Mouse (Mus musculus): ENCODE results near the gene Stk4.

The Stk4 gene

GRCm38 (mm10) chr2:164081577-164081976, 11.5 kb downstream of the Stk4 start:
- no peak for DNase-seq (ENCODE audit: low spot score)

GRCm38 (mm10) chr2:164082175-164082574, 12.1 kb downstream of the Stk4 start:
- DNase-seq (ENCODE audit: low spot score), result no peak

GRCm38 (mm10) chr2:164083609-164084341, 13.7 kb downstream of the Stk4 start:
- DNase-seq (ENCODE audit: low spot score), result peak; percentile 40

GRCm38 (mm10) chr2:164084342-164084700, 14.2 kb downstream of the Stk4 start:
- DNase-seq (ENCODE audit: low spot score), result no peak

GRCm38 (mm10) chr2:164087416-164088017, 17.4 kb downstream of the Stk4 start:
- no peak for DNase-seq (ENCODE audit: low spot score)

GRCm38 (mm10) chr2:164089508-164089907, 19.4 kb downstream of the Stk4 start:
- DNase-seq (ENCODE audit: low spot score), result no peak

- no peak for DNase-seq (ENCODE audit: low spot score)
These were observed 24.0 kb downstream of the Stk4 start for GRCm38 (mm10) chr2:164094152-164094551.

- DNase-seq (ENCODE audit: low spot score), result peak; percentile 37
These were observed 28.6 kb downstream of the Stk4 start for GRCm38 (mm10) chr2:164098603-164099250.

- DNase-seq (ENCODE audit: low spot score), result no peak
These were observed 31.8 kb downstream of the Stk4 start for GRCm38 (mm10) chr2:164101936-164102335.

- no peak for DNase-seq (ENCODE audit: low spot score)
These were observed 32.2 kb downstream of the Stk4 start for GRCm38 (mm10) chr2:164102366-164102765.

- DNase-seq (ENCODE audit: low spot score), result peak; percentile 68
These were observed 33.4 kb downstream of the Stk4 start for GRCm38 (mm10) chr2:164103501-164103900.

- DNase-seq (ENCODE audit: low spot score), result peak; percentile 37
These were observed 36.3 kb downstream of the Stk4 start for GRCm38 (mm10) chr2:164106287-164107035.

GRCm38 (mm10) chr2:164107125-164107874, 37.2 kb downstream of the Stk4 start:
- DNase-seq (ENCODE audit: low spot score), result no peak

GRCm38 (mm10) chr2:164108501-164108900, 38.4 kb downstream of the Stk4 start:
- DNase-seq (ENCODE audit: low spot score), result no peak

GRCm38 (mm10) chr2:164111546-164111945, 41.4 kb downstream of the Stk4 start:
- no peak for DNase-seq (ENCODE audit: low spot score)

- no peak for DNase-seq (ENCODE audit: low spot score)
These were observed 43.9 kb downstream of the Stk4 start for GRCm38 (mm10) chr2:164114051-164114450.

GRCm38 (mm10) chr2:164115531-164115930, 45.4 kb downstream of the Stk4 start:
- DNase-seq (ENCODE audit: low spot score), result no peak

- DNase-seq (ENCODE audit: low spot score), result no peak
These were observed 49.4 kb downstream of the Stk4 start for GRCm38 (mm10) chr2:164119503-164119902.

GRCm38 (mm10) chr2:164123169-164123766, 53.1 kb downstream of the Stk4 start:
- DNase-seq (ENCODE audit: low spot score), result no peak

- peak; percentile 84 for DNase-seq (ENCODE audit: low spot score)
These were observed 56.4 kb downstream of the Stk4 start for GRCm38 (mm10) chr2:164126533-164126955.

GRCm38 (mm10) chr2:164127297-164127696, 57.2 kb downstream of the Stk4 start:
- DNase-seq (ENCODE audit: low spot score), result no peak
